25 mouse cellular contexts compared by ENCODE assay signal in genomic region chr2:16172086-16172485, GRCm38 (mm10).
DNase-seq lines count a peak whose midpoint lies in the region; ATAC-seq lines count a peak whose summit lies in the region.
"Had no signal": no experiment of that assay in that cellular context is flagged by ENCODE, and none has a peak within 500 bp of the region (broad histone marks: within the 10 kb centered on the region; RNA-seq: fewer than 3 reads in every experiment).

No protein-coding gene starts in this region.

- no peak for DNase-seq in forebrain, embryonic 11.5 days (ENCODE audit: low spot score)
- DNase-seq in Muller cell, postnatal 12 days (ENCODE audit: inconsistent ontology term) = peak; percentile 75
- peak; percentile 85 for DNase-seq in gonadal fat pad, adult 2 months (ENCODE audit: low read depth)
- DNase-seq: adrenal gland, adult 2 months; adrenal gland, postnatal 10 days; adrenal gland, postnatal 25 days; B cell, adult 2 months; cerebellum, adult 11 months; cerebellum, adult 18-20 months; cerebellum, adult 8-10 months; cerebellum, adult 9-11 months; cerebellum, postnatal 14 days; cerebellum, postnatal 36 days; embryo, embryonic 11 days; forebrain, postnatal 0 days had no signal

- H3K9me3 ChIP-seq in forebrain, embryonic 11.5 days (ENCODE audit: control insufficient read depth, low read length) = no peaks in the 10 kb centered on the region
- H3K9me3 ChIP-seq in forebrain, embryonic 15.5 days = no peaks in the 10 kb centered on the region
- H3K9me3 ChIP-seq in midbrain, embryonic 13.5 days = no peaks in the 10 kb centered on the region
- H3K9me3 ChIP-seq: embryonic facial prominence, embryonic 13.5 days; embryonic facial prominence, embryonic 15.5 days; forebrain, embryonic 12.5 days; G1E had no signal

- H3K4me2 ChIP-seq in forebrain, embryonic 11.5 days (ENCODE audit: low read depth, low read length, severe bottlenecking) = no peak overlapping the region
- H3K4me2 ChIP-seq in forebrain, embryonic 15.5 days (replicated peaks) = no peak overlapping the region
- H3K4me2 ChIP-seq in midbrain, embryonic 13.5 days (replicated peaks) = no peak overlapping the region
- H3K4me2 ChIP-seq: embryonic facial prominence, embryonic 13.5 days; embryonic facial prominence, embryonic 15.5 days; forebrain, embryonic 12.5 days had no signal

- H3K36me3 ChIP-seq in forebrain, embryonic 11.5 days (ENCODE audit: control insufficient read depth, insufficient read depth, low read length) = no peaks in the 10 kb centered on the region
- no peaks in the 10 kb centered on the region for H3K36me3 ChIP-seq in forebrain, embryonic 15.5 days
- H3K36me3 ChIP-seq in midbrain, embryonic 13.5 days = no peaks in the 10 kb centered on the region
- H3K36me3 ChIP-seq: embryonic facial prominence, embryonic 13.5 days; embryonic facial prominence, embryonic 15.5 days; forebrain, embryonic 12.5 days; G1E had no signal

- no peak overlapping the region for H3K4me3 ChIP-seq in forebrain, embryonic 11.5 days (ENCODE audit: low read depth, low read length)
- no peak overlapping the region for H3K4me3 ChIP-seq in forebrain, embryonic 15.5 days
- no peak overlapping the region for H3K4me3 ChIP-seq in midbrain, embryonic 13.5 days (replicated peaks)
- H3K4me3 ChIP-seq: embryonic facial prominence, embryonic 13.5 days; embryonic facial prominence, embryonic 15.5 days; erythroblast, embryonic 14.5 days; forebrain, embryonic 12.5 days had no signal

- no peak overlapping the region for H3K9ac ChIP-seq in forebrain, embryonic 11.5 days (ENCODE audit: low read length)
- H3K9ac ChIP-seq in forebrain, embryonic 15.5 days (replicated peaks) = no peak overlapping the region
- no peak overlapping the region for H3K9ac ChIP-seq in midbrain, embryonic 13.5 days (replicated peaks)
- H3K9ac ChIP-seq: embryonic facial prominence, embryonic 13.5 days; embryonic facial prominence, embryonic 15.5 days; forebrain, embryonic 12.5 days; forebrain, postnatal 0 days had no signal

- ATAC-seq in forebrain, embryonic 11.5 days (replicated peaks; ENCODE audit: low FRiP score) = peak; percentile 53; the same call in 1 of the 2 replicates
- no peak for ATAC-seq in forebrain, embryonic 15.5 days (replicated peaks)
- no peak for ATAC-seq in midbrain, embryonic 13.5 days
- ATAC-seq: CD4-positive, CD25-positive, alpha-beta regulatory T cell, adult 4 months; forebrain, embryonic 14.5 days; forebrain, postnatal 0 days had no signal

- no peaks in the 10 kb centered on the region for H3K4me1 ChIP-seq in forebrain, embryonic 11.5 days (replicated peaks; ENCODE audit: control insufficient read depth, insufficient read depth, low read length)
- no peaks in the 10 kb centered on the region for H3K4me1 ChIP-seq in forebrain, embryonic 15.5 days
- H3K4me1 ChIP-seq in midbrain, embryonic 13.5 days (replicated peaks) = no peaks in the 10 kb centered on the region
- H3K4me1 ChIP-seq: embryonic facial prominence, embryonic 13.5 days; embryonic facial prominence, embryonic 15.5 days; forebrain, embryonic 12.5 days had no signal

- no peak overlapping the region for H3K27ac ChIP-seq in forebrain, embryonic 11.5 days (ENCODE audit: low read depth, low read length)
- H3K27ac ChIP-seq in forebrain, embryonic 15.5 days (replicated peaks) = no peak overlapping the region
- no peak overlapping the region for H3K27ac ChIP-seq in midbrain, embryonic 13.5 days
- H3K27ac ChIP-seq: embryonic facial prominence, embryonic 13.5 days; embryonic facial prominence, embryonic 15.5 days; forebrain, embryonic 12.5 days had no signal

- H3K27me3 ChIP-seq in forebrain, embryonic 11.5 days (ENCODE audit: control insufficient read depth, insufficient read depth, low read length) = no peaks in the 10 kb centered on the region
- H3K27me3 ChIP-seq in forebrain, embryonic 15.5 days = no peaks in the 10 kb centered on the region
- H3K27me3 ChIP-seq in midbrain, embryonic 13.5 days = no peaks in the 10 kb centered on the region
- H3K27me3 ChIP-seq: CH12.LX; embryonic facial prominence, embryonic 13.5 days; embryonic facial prominence, embryonic 15.5 days; forebrain, embryonic 12.5 days had no signal
